Mouse (Mus musculus) layer of hippocampus, postnatal 36 days (tissue): ENCODE results near the gene Slc9b1. TPM values are rescaled to one million over a fixed set of nuclear protein-coding genes. Genes with fewer than 3 reads are reported as not detected.

Experiments
- DNase-seq, 2 experiments: peaks; one replicate each; pipeline ENCODE4 v3.0.0; 2022
- total RNA-seq, 2 experiments: library from RNA; stranded (reverse); gene quantifications; 2 replicates each; pipeline ENCODE4 v1.2.3; 2021

The Slc9b1 gene
- not detected for total RNA-seq

- DNase-seq = no peak
Measured at GRCm38 (mm10) chr3:135347739-135348264, at the start of gene Slc9b1. Gene Slc9b1, plus strand, starts transcription at chr3:135348029.

GRCm38 (mm10) chr3:135298560-135298959, 49.3 kb upstream of the Slc9b1 start:
- no peak for DNase-seq

- DNase-seq = no peak
Measured at GRCm38 (mm10) chr3:135300081-135300480, 47.7 kb upstream of the Slc9b1 start.

- no peak for DNase-seq
Measured at GRCm38 (mm10) chr3:135304060-135304459, 43.8 kb upstream of the Slc9b1 start.

- DNase-seq = no peak
Measured at GRCm38 (mm10) chr3:135304566-135304965, 43.3 kb upstream of the Slc9b1 start.

GRCm38 (mm10) chr3:135307411-135308259, 40.2 kb upstream of the Slc9b1 start, which contains the start of gene Slc9b2:
Gene Slc9b2, plus strand, starts transcription at chr3:135307700.
- no peak for DNase-seq

GRCm38 (mm10) chr3:135312916-135313491, 34.8 kb upstream of the Slc9b1 start:
- no peak for DNase-seq

- no peak for DNase-seq
Measured at GRCm38 (mm10) chr3:135313727-135314126, 34.1 kb upstream of the Slc9b1 start.

- DNase-seq = no peak
Measured at GRCm38 (mm10) chr3:135314811-135315210, 33.0 kb upstream of the Slc9b1 start.

- no peak for DNase-seq
Measured at GRCm38 (mm10) chr3:135315720-135316425, 32.0 kb upstream of the Slc9b1 start.

- no peak for DNase-seq
Measured at GRCm38 (mm10) chr3:135318331-135318730, 29.5 kb upstream of the Slc9b1 start.

GRCm38 (mm10) chr3:135324354-135324753, 23.5 kb upstream of the Slc9b1 start:
- DNase-seq = no peak

- no peak for DNase-seq
Measured at GRCm38 (mm10) chr3:135327176-135327575, 20.7 kb upstream of the Slc9b1 start.

GRCm38 (mm10) chr3:135327601-135328000, 20.2 kb upstream of the Slc9b1 start:
- no peak for DNase-seq

GRCm38 (mm10) chr3:135328560-135328959, 19.3 kb upstream of the Slc9b1 start:
- DNase-seq = no peak

GRCm38 (mm10) chr3:135332691-135333090, 15.1 kb upstream of the Slc9b1 start:
- no peak for DNase-seq

- DNase-seq = no peak
Measured at GRCm38 (mm10) chr3:135333763-135334162, 14.1 kb upstream of the Slc9b1 start.

- DNase-seq = no peak
Measured at GRCm38 (mm10) chr3:135349022-135349421, 1.2 kb downstream of the Slc9b1 start.

- no peak for DNase-seq
Measured at GRCm38 (mm10) chr3:135351857-135352256, 4.0 kb downstream of the Slc9b1 start.

- DNase-seq = no peak
Measured at GRCm38 (mm10) chr3:135357394-135357793, 9.6 kb downstream of the Slc9b1 start.

GRCm38 (mm10) chr3:135375836-135376235, 28.0 kb downstream of the Slc9b1 start:
- no peak for DNase-seq

- no peak for DNase-seq
Measured at GRCm38 (mm10) chr3:135377445-135377844, 29.6 kb downstream of the Slc9b1 start.

GRCm38 (mm10) chr3:135379868-135380267, 32.0 kb downstream of the Slc9b1 start:
- DNase-seq = no peak
